Mouse (Mus musculus): ENCODE results near the gene Insm1.

- no peak for TF ChIP-seq CTCF (IDR thresholded peaks at IDR 0.05; ENCODE audit: borderline replicate concordance, insufficient read depth, low read length)
- TF ChIP-seq POLR2A (IDR thresholded peaks at IDR 0.05; ENCODE audit: low read depth, low read length) = no peak
These were observed 38.3 kb downstream of the Insm1 start for GRCm38 (mm10) chr2:146259787-146260560.
